Mouse (Mus musculus): ENCODE results near the gene Cacna2d2.

DNA sequence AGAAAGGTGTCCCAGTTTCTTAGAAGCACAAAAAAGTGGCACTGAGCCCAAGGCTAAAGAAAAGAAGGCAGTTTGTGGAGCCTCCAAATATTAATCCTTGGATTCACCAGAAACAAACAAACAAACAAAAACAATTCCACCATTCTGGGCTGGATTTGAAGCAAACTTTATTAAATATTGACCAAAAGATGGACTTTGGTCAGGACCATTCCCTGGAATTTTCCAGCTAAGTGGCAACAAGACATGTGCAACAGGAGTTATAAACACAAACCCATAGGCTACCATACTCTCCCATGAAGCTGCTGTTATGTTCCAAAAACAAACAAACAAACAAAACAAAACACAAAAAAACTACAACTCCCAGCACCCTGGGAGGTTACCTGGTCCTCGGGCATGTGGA, 74.6 kb downstream of the Cacna2d2 start:
- TF ChIP-seq CTCF (IDR thresholded peaks at IDR 0.05; ENCODE audit: borderline replicate concordance, insufficient read depth, low read length) (no peak), POLR2A (IDR thresholded peaks at IDR 0.05; ENCODE audit: low read depth, low read length) (no peak)

All from embryonic fibroblast, embryonic 13.5 days (primary cell).